Mouse (Mus musculus): ENCODE measurements at regions not wholly inside any gene's neighbourhood (a gene's known extent, or its start where the extent isn't known, plus 50 kb on each side); places are given as distances from the start of the nearest gene placed in this dataset.
"Not testable (repeated sequence)": the region's sequence is repeated elsewhere in the genome, so short reads cannot be mapped to it uniquely, and the experiment has no call there.

GRCm38 (mm10) chr8:71823655-71824622, 57.9 kb upstream of the Zfp709 start:
- intact Hi-C loops (cut with DNase I); H3K4me3 ChIP-seq; DNase-seq; H3K27ac ChIP-seq: not testable (repeated sequence)

- DNase-seq; intact Hi-C loops (cut with DNase I); H3K27ac ChIP-seq; H3K4me3 ChIP-seq: not testable (repeated sequence)
These were observed 59.1 kb upstream of the Zfp709 start for GRCm38 (mm10) chr8:71822749-71823148.

- H3K27ac ChIP-seq; intact Hi-C loops (cut with DNase I); DNase-seq; H3K4me3 ChIP-seq: not testable (repeated sequence)
These were observed 61.9 kb upstream of the Zfp709 start for GRCm38 (mm10) chr8:71819936-71820335.

GRCm38 (mm10) chr8:71819381-71819780, 62.4 kb upstream of the Zfp709 start:
- H3K27ac ChIP-seq; intact Hi-C loops (cut with DNase I); H3K4me3 ChIP-seq; DNase-seq: not testable (repeated sequence)

- H3K4me3 ChIP-seq; H3K27ac ChIP-seq; DNase-seq; intact Hi-C loops (cut with DNase I): not testable (repeated sequence)
These were observed 65.4 kb upstream of the Zfp709 start for GRCm38 (mm10) chr8:71816272-71817034.

GRCm38 (mm10) chr8:71815813-71816212, 66.0 kb upstream of the Zfp709 start:
- intact Hi-C loops (cut with DNase I); H3K4me3 ChIP-seq; DNase-seq; H3K27ac ChIP-seq: not testable (repeated sequence)

- DNase-seq; intact Hi-C loops (cut with DNase I); H3K27ac ChIP-seq; H3K4me3 ChIP-seq: not testable (repeated sequence)
These were observed 66.9 kb upstream of the Zfp709 start for GRCm38 (mm10) chr8:71814740-71815514.

- H3K4me3 ChIP-seq; intact Hi-C loops (cut with DNase I); DNase-seq; H3K27ac ChIP-seq: not testable (repeated sequence)
These were observed 67.9 kb upstream of the Zfp709 start for GRCm38 (mm10) chr8:71813889-71814288.

- DNase-seq; intact Hi-C loops (cut with DNase I); H3K4me3 ChIP-seq; H3K27ac ChIP-seq: not testable (repeated sequence)
These were observed 68.6 kb upstream of the Zfp709 start for GRCm38 (mm10) chr8:71813239-71813638.

- H3K4me3 ChIP-seq; H3K27ac ChIP-seq; DNase-seq; intact Hi-C loops (cut with DNase I): not testable (repeated sequence)
These were observed 74.0 kb upstream of the Zfp709 start for GRCm38 (mm10) chr8:71807788-71808187.

GRCm38 (mm10) chr8:71804586-71804985, 77.2 kb upstream of the Zfp709 start:
- intact Hi-C loops (cut with DNase I); H3K4me3 ChIP-seq; DNase-seq; H3K27ac ChIP-seq: not testable (repeated sequence)

- DNase-seq; intact Hi-C loops (cut with DNase I); H3K27ac ChIP-seq; H3K4me3 ChIP-seq: not testable (repeated sequence)
These were observed 76.7 kb upstream of the Fcho1 start for GRCm38 (mm10) chr8:71802226-71802625.

GRCm38 (mm10) chr8:71789031-71789460, 63.5 kb upstream of the Fcho1 start:
- intact Hi-C loops (cut with DNase I); DNase-seq: not testable (repeated sequence)
- Histone ChIP-seq H3K27ac (peak overlapping the region; percentile 64; the same call in 1 of the 2 replicates), H3K4me3 (peak overlapping the region; percentile 68)
- TF ChIP-seq CTCF (IDR thresholded peaks at IDR 0.05): peak; percentile 26; the same call in 1 of the 2 replicates

- H3K27ac ChIP-seq; DNase-seq; intact Hi-C loops (cut with DNase I); H3K4me3 ChIP-seq: not testable (repeated sequence)
These were observed 55.1 kb upstream of the Fcho1 start for GRCm38 (mm10) chr8:71780624-71781023.

GRCm38 (mm10) chr8:71779824-71780223, 54.3 kb upstream of the Fcho1 start:
- H3K4me3 ChIP-seq; DNase-seq; H3K27ac ChIP-seq; intact Hi-C loops (cut with DNase I): not testable (repeated sequence)

GRCm38 (mm10) chr8:71779380-71779779, 53.9 kb upstream of the Fcho1 start:
- DNase-seq; intact Hi-C loops (cut with DNase I); H3K4me3 ChIP-seq; H3K27ac ChIP-seq: not testable (repeated sequence)
